Mouse (Mus musculus): ENCODE data around the gene Rom1. TPM values are rescaled to one million over a fixed set of nuclear protein-coding genes. Genes with fewer than 3 reads are reported as not detected.
"Not testable (repeated sequence)": the region's sequence is repeated elsewhere in the genome, so short reads cannot be mapped to it uniquely, and the experiment has no call there.

Gene Rom1
- polyA plus RNA-seq, 1 experiment from 2014 or later: 4.0 TPM

GRCm38 (mm10) chr19:8919000-8919399 lies 10.2 kb downstream of the Rom1 start:
- no peaks in the 10 kb centered on the region for H3K9me3 ChIP-seq
- H3K4me3 ChIP-seq: no peak overlapping the region
- no peak overlapping the region for H3K4me2 ChIP-seq
- no peaks in the 10 kb centered on the region for H3K27me3 ChIP-seq
- H3K4me1 ChIP-seq: peaks cover 13% of the 10 kb centered on the region
- no peak overlapping the region for H3K9ac ChIP-seq
- ATAC-seq (ENCODE audit: insufficient number of reproducible peaks, low FRiP score, low TSS enrichment, low read depth): no peak
- H3K27ac ChIP-seq: no peak overlapping the region
- H3K36me3 ChIP-seq: peaks cover 39% of the 10 kb centered on the region
- 89% methylated on average over 3 of the region's 3 CpGs for WGBS

- Histone ChIP-seq H3K4me1 (no peaks in the 10 kb centered on the region), H3K27me3 (no peaks in the 10 kb centered on the region), H3K4me2 (no peak overlapping the region), H3K4me3 (no peak overlapping the region), H3K9ac (no peak overlapping the region), H3K9me3 (no peaks in the 10 kb centered on the region), H3K36me3 (peaks cover 79% of the 10 kb centered on the region), H3K27ac (no peak overlapping the region)
- WGBS: 92% methylated on average over 3 of the region's 3 CpGs
- ATAC-seq (ENCODE audit: insufficient number of reproducible peaks, low FRiP score, low TSS enrichment, low read depth): no peak
These were observed 14.9 kb downstream of the Rom1 start for GRCm38 (mm10) chr19:8914212-8914611.

GRCm38 (mm10) chr19:8911810-8912209 lies 17.3 kb downstream of the Rom1 start:
- H3K4me3 ChIP-seq: no peak overlapping the region
- H3K9me3 ChIP-seq: no peaks in the 10 kb centered on the region
- H3K4me1 ChIP-seq: no peaks in the 10 kb centered on the region
- ATAC-seq (ENCODE audit: insufficient number of reproducible peaks, low FRiP score, low TSS enrichment, low read depth): no peak
- 96% methylated on average over 5 of the region's 5 CpGs for WGBS
- H3K4me2 ChIP-seq: no peak overlapping the region
- peaks cover 100% of the 10 kb centered on the region for H3K36me3 ChIP-seq
- no peaks in the 10 kb centered on the region for H3K27me3 ChIP-seq
- no peak overlapping the region for H3K9ac ChIP-seq
- no peak overlapping the region for H3K27ac ChIP-seq

GRCm38 (mm10) chr19:8908531-8908930 lies 20.6 kb downstream of the Rom1 start:
- Histone ChIP-seq H3K9ac (no peak overlapping the region), H3K4me2 (no peak overlapping the region), H3K4me1 (no peaks in the 10 kb centered on the region), H3K27me3 (no peaks in the 10 kb centered on the region), H3K9me3 (no peaks in the 10 kb centered on the region), H3K36me3 (peaks cover 95% of the 10 kb centered on the region), H3K4me3 (no peak overlapping the region), H3K27ac (no peak overlapping the region)
- no peak for ATAC-seq (ENCODE audit: insufficient number of reproducible peaks, low FRiP score, low TSS enrichment, low read depth)
- 92% methylated on average over 6 of the region's 6 CpGs for WGBS

GRCm38 (mm10) chr19:8903412-8903811 lies 25.7 kb downstream of the Rom1 start:
- no peak for ATAC-seq (ENCODE audit: insufficient number of reproducible peaks, low FRiP score, low TSS enrichment, low read depth)
- no peak overlapping the region for H3K27ac ChIP-seq
- no peak overlapping the region for H3K9ac ChIP-seq
- H3K4me2 ChIP-seq: no peak overlapping the region
- H3K9me3 ChIP-seq: no peaks in the 10 kb centered on the region
- H3K27me3 ChIP-seq: no peaks in the 10 kb centered on the region
- peaks cover 62% of the 10 kb centered on the region for H3K36me3 ChIP-seq
- 94% methylated on average over 5 of the region's 5 CpGs for WGBS
- peaks cover 8% of the 10 kb centered on the region for H3K4me1 ChIP-seq
- no peak overlapping the region for H3K4me3 ChIP-seq

- Histone ChIP-seq H3K27me3 (no peaks in the 10 kb centered on the region), H3K36me3 (peaks cover 43% of the 10 kb centered on the region), H3K9me3 (no peaks in the 10 kb centered on the region), H3K27ac (no peak overlapping the region), H3K9ac (peak overlapping the region; percentile 93; the same call in 1 of the 2 replicates), H3K4me2 (peak overlapping the region; percentile 64), H3K4me1 (peaks cover 30% of the 10 kb centered on the region), H3K4me3 (peak overlapping the region; percentile 91)
- no peak for ATAC-seq (ENCODE audit: insufficient number of reproducible peaks, low FRiP score, low TSS enrichment, low read depth)
- WGBS: 29% methylated on average over 3 of the region's 3 CpGs
These were observed 30.1 kb downstream of the Rom1 start for GRCm38 (mm10) chr19:8899079-8899478.

GRCm38 (mm10) chr19:8898576-8898975 lies 30.6 kb downstream of the Rom1 start:
- WGBS: 6% methylated on average over 13 of the region's 13 CpGs
- ATAC-seq (ENCODE audit: insufficient number of reproducible peaks, low FRiP score, low TSS enrichment, low read depth): no peak
- H3K9me3 ChIP-seq: no peaks in the 10 kb centered on the region

GRCm38 (mm10) chr19:8897865-8898495 lies 31.2 kb downstream of the Rom1 start, which contains the start of gene Ganab:
TSS of gene Ganab (plus strand) at chr19:8898071.
- peak within 1 kb of the TSS; percentile 91 for H3K4me3 ChIP-seq
- peak within 1 kb of the TSS; percentile 91 for H3K27ac ChIP-seq
- H3K4me1 ChIP-seq: peaks cover 37% of the 10 kb centered on the region
- WGBS: under 1% methylated on average over 53 of the region's 53 CpGs
- peak within 1 kb of the TSS; percentile 93 for H3K9ac ChIP-seq
- ATAC-seq (ENCODE audit: insufficient number of reproducible peaks, low FRiP score, low TSS enrichment, low read depth): peak; percentile 98
- H3K9me3 ChIP-seq: no peaks in the 10 kb centered on the region
- H3K4me2 ChIP-seq: peak within 1 kb of the TSS; percentile 64
- no peaks in the 10 kb centered on the region for H3K27me3 ChIP-seq
- peaks cover 33% of the 10 kb centered on the region for H3K36me3 ChIP-seq

More at GRCm38 (mm10) chr19:8898576-8898975, 30.6 kb downstream of the Rom1 start:
- Histone ChIP-seq H3K4me1 (peaks cover 34% of the 10 kb centered on the region), H3K9ac (peak overlapping the region; percentile 93), H3K27me3 (no peaks in the 10 kb centered on the region), H3K4me3 (peak overlapping the region; percentile 91), H3K36me3 (peaks cover 39% of the 10 kb centered on the region), H3K27ac (peak overlapping the region; percentile 88), H3K4me2 (peak overlapping the region; percentile 64)

- not testable (repeated sequence) for ATAC-seq (ENCODE audit: insufficient number of reproducible peaks, low FRiP score, low TSS enrichment, low read depth); H3K9me3 ChIP-seq; H3K27me3 ChIP-seq
- H3K4me2 ChIP-seq: peak overlapping the region; percentile 64
- WGBS: 15% methylated on average over 21 of the region's 21 CpGs
- H3K9ac ChIP-seq: peak overlapping the region; percentile 33
- H3K4me1 ChIP-seq: peaks cover 39% of the 10 kb centered on the region
- peak overlapping the region; percentile 91 for H3K4me3 ChIP-seq
- peak overlapping the region; percentile 91 for H3K27ac ChIP-seq
- H3K36me3 ChIP-seq: peaks cover 28% of the 10 kb centered on the region
These were observed 31.8 kb downstream of the Rom1 start for GRCm38 (mm10) chr19:8897211-8897864.

- not testable (repeated sequence) for H3K27ac ChIP-seq; H3K27me3 ChIP-seq; H3K4me2 ChIP-seq; H3K9ac ChIP-seq; ATAC-seq (ENCODE audit: insufficient number of reproducible peaks, low FRiP score, low TSS enrichment, low read depth); H3K9me3 ChIP-seq; H3K4me3 ChIP-seq
- WGBS: 74% methylated on average over 5 of the region's 5 CpGs
- Histone ChIP-seq H3K4me1 (peaks cover 39% of the 10 kb centered on the region), H3K36me3 (peaks cover 23% of the 10 kb centered on the region)
These were observed 32.9 kb downstream of the Rom1 start for GRCm38 (mm10) chr19:8896231-8896630.

GRCm38 (mm10) chr19:8895397-8895960 lies 33.7 kb downstream of the Rom1 start:
- 85% methylated on average over 9 of the region's 9 CpGs for WGBS
- Histone ChIP-seq H3K9ac (no peak overlapping the region), H3K27ac (no peak overlapping the region), H3K9me3 (no peaks in the 10 kb centered on the region), H3K36me3 (peaks cover 30% of the 10 kb centered on the region), H3K4me1 (peaks cover 39% of the 10 kb centered on the region), H3K4me3 (no peak overlapping the region), H3K27me3 (no peaks in the 10 kb centered on the region), H3K4me2 (no peak overlapping the region)
- ATAC-seq (ENCODE audit: insufficient number of reproducible peaks, low FRiP score, low TSS enrichment, low read depth): no peak

All from limb, embryonic 15.5 days (tissue).